Mouse (Mus musculus): ENCODE data around the gene Foxj2.

Gene Foxj2

GRCm38 (mm10) chr6:122819306-122820070 is at the start of gene Foxj2:
Gene Foxj2, plus strand, starts transcription at chr6:122819914.
- peak; percentile 42 for DNase-seq (ENCODE audit: low spot score)

GRCm38 (mm10) chr6:122770760-122771315 is 48.9 kb upstream of the Foxj2 start:
- no peak for DNase-seq (ENCODE audit: low spot score)

- DNase-seq (ENCODE audit: low spot score) = no peak
Observed at GRCm38 (mm10) chr6:122772701-122773100, 47.0 kb upstream of the Foxj2 start.

GRCm38 (mm10) chr6:122774345-122774744 is 45.4 kb upstream of the Foxj2 start:
- DNase-seq (ENCODE audit: low spot score) = no peak

- no peak for DNase-seq (ENCODE audit: low spot score)
Observed at GRCm38 (mm10) chr6:122776040-122776439, 43.7 kb upstream of the Foxj2 start.

- no peak for DNase-seq (ENCODE audit: low spot score)
Observed at GRCm38 (mm10) chr6:122779916-122780315, 39.8 kb upstream of the Foxj2 start.

GRCm38 (mm10) chr6:122781167-122781566 is 38.5 kb upstream of the Foxj2 start:
- DNase-seq (ENCODE audit: low spot score) = no peak

- no peak for DNase-seq (ENCODE audit: low spot score)
Observed at GRCm38 (mm10) chr6:122782164-122782563, 37.5 kb upstream of the Foxj2 start.

- DNase-seq (ENCODE audit: low spot score) = no peak
Observed at GRCm38 (mm10) chr6:122784866-122785265, 34.8 kb upstream of the Foxj2 start.

GRCm38 (mm10) chr6:122786275-122786674 is 33.4 kb upstream of the Foxj2 start:
- peak; percentile 83 for DNase-seq (ENCODE audit: low spot score)

GRCm38 (mm10) chr6:122795254-122795935 is 24.3 kb upstream of the Foxj2 start:
- DNase-seq (ENCODE audit: low spot score) = no peak

- DNase-seq (ENCODE audit: low spot score) = no peak
Observed at GRCm38 (mm10) chr6:122800640-122801300, 18.9 kb upstream of the Foxj2 start.

- peak; percentile 64 for DNase-seq (ENCODE audit: low spot score)
Observed at GRCm38 (mm10) chr6:122801301-122801800, 18.4 kb upstream of the Foxj2 start, which contains the start of gene Slc2a3. Gene Slc2a3, minus strand, starts transcription at chr6:122801640.

GRCm38 (mm10) chr6:122801801-122802514 is 17.8 kb upstream of the Foxj2 start:
- peak; percentile 57 for DNase-seq (ENCODE audit: low spot score)

- DNase-seq (ENCODE audit: low spot score) = peak; percentile 86
Observed at GRCm38 (mm10) chr6:122804418-122804817, 15.3 kb upstream of the Foxj2 start.

GRCm38 (mm10) chr6:122810022-122810614 is 9.6 kb upstream of the Foxj2 start:
- no peak for DNase-seq (ENCODE audit: low spot score)

- peak; percentile 97 for DNase-seq (ENCODE audit: low spot score)
Observed at GRCm38 (mm10) chr6:122810615-122811279, 9.0 kb upstream of the Foxj2 start.

GRCm38 (mm10) chr6:122811280-122811652 is 8.4 kb upstream of the Foxj2 start:
- peak; percentile 87 for DNase-seq (ENCODE audit: low spot score)

GRCm38 (mm10) chr6:122811771-122812600 is 7.7 kb upstream of the Foxj2 start:
- DNase-seq (ENCODE audit: low spot score) = peak; percentile 62

- DNase-seq (ENCODE audit: low spot score) = no peak
Observed at GRCm38 (mm10) chr6:122812716-122813115, 7.0 kb upstream of the Foxj2 start.
